Comparison of ENCODE assay signal across 11 mouse cellular contexts in genomic region chr11:105240991-105241390, GRCm38 (mm10). TPM values are rescaled to one million over a fixed set of nuclear protein-coding genes. Genes with fewer than 3 reads are reported as not detected.
DNase-seq lines count a peak whose midpoint lies in the region; ATAC-seq and TF ChIP-seq lines count a peak whose summit lies in the region.
"Had no signal": no experiment of that assay in that cellular context is flagged by ENCODE, and none has a peak within 500 bp of the region (broad histone marks: within the 10 kb centered on the region; RNA-seq: fewer than 3 reads in every experiment).

No protein-coding gene starts in this region.

- H3K9ac ChIP-seq in heart, adult 2 months (ENCODE audit: low read depth, low read length) = no peak overlapping the region
- no peak overlapping the region for H3K9ac ChIP-seq in embryonic facial prominence, embryonic 14.5 days (ENCODE audit: low read depth, low read length)
- H3K9ac ChIP-seq in stomach, postnatal 0 days (ENCODE audit: low read length) = no peak overlapping the region
- H3K9ac ChIP-seq in forebrain, embryonic 11.5 days (ENCODE audit: low read length) = no peak overlapping the region
- H3K9ac ChIP-seq: hindbrain, embryonic 15.5 days; limb, embryonic 15.5 days had no signal

- intact Hi-C loops in heart, adult 2 months (cut with DNase I) = no loop called here

- H3K79me2 ChIP-seq in heart, adult 2 months (replicated peaks; ENCODE audit: control insufficient read depth, insufficient read depth, low read length) = no peaks in the 10 kb centered on the region

- TF ChIP-seq POLR2A in heart, adult 2 months (IDR thresholded peaks at IDR 0.05; ENCODE audit: insufficient read depth, low read depth, low read length) = no peak

- no peak overlapping the region for H3K4me3 ChIP-seq in heart, adult 2 months
- H3K4me3 ChIP-seq in heart, embryonic 10.5 days = no peak overlapping the region
- no peak overlapping the region for H3K4me3 ChIP-seq in embryonic facial prominence, embryonic 14.5 days (ENCODE audit: low read depth, low read length)
- H3K4me3 ChIP-seq in stomach, postnatal 0 days (ENCODE audit: low read depth, low read length) = no peak overlapping the region
- no peak overlapping the region for H3K4me3 ChIP-seq in forebrain, embryonic 11.5 days (ENCODE audit: low read depth, low read length)
- H3K4me3 ChIP-seq: hindbrain, embryonic 15.5 days; limb, embryonic 15.5 days had no signal

- ATAC-seq in embryonic facial prominence, embryonic 14.5 days (ENCODE audit: low read depth) = no peak
- ATAC-seq in stomach, postnatal 0 days (ENCODE audit: low FRiP score, low TSS enrichment) = no peak
- ATAC-seq in forebrain, embryonic 11.5 days (replicated peaks; ENCODE audit: low FRiP score) = no peak

- TF ChIP-seq CTCF in heart, adult 2 months (IDR thresholded peaks at IDR 0.05) = peak; percentile 83
- TF ChIP-seq CTCF in stomach, postnatal 0 days (IDR thresholded peaks at IDR 0.05; ENCODE audit: low read depth) = peak; percentile 75

- no peaks in the 10 kb centered on the region; the same call in 1 of the 2 replicates for H3K4me1 ChIP-seq in heart, adult 2 months (ENCODE audit: control insufficient read depth, insufficient read depth, low read length)
- 0 out of 2 replicates have a peak, but pooled peaks cover 5% of the 10 kb centered on the region for H3K4me1 ChIP-seq in heart, embryonic 10.5 days
- no peaks in the 10 kb centered on the region for H3K4me1 ChIP-seq in embryonic facial prominence, embryonic 14.5 days (ENCODE audit: control insufficient read depth, insufficient read depth, low read length)
- no peaks in the 10 kb centered on the region for H3K4me1 ChIP-seq in stomach, postnatal 0 days (replicated peaks; ENCODE audit: control insufficient read depth, insufficient read depth)
- no peaks in the 10 kb centered on the region for H3K4me1 ChIP-seq in forebrain, embryonic 11.5 days (replicated peaks; ENCODE audit: control insufficient read depth, insufficient read depth, low read length)
- H3K4me1 ChIP-seq: hindbrain, embryonic 15.5 days; limb, embryonic 15.5 days had no signal

- no peak for DNase-seq in heart, adult 2 months
- no peak for DNase-seq in heart, embryonic 10.5 days (ENCODE audit: low spot score)
- DNase-seq in thymus, postnatal 0 days (ENCODE audit: low spot score) = peak; percentile 42
- DNase-seq in thymus, postnatal 25 days = no peak
- DNase-seq in embryonic facial prominence, embryonic 14.5 days (ENCODE audit: low spot score) = peak; percentile 28
- no peak for DNase-seq in stomach, postnatal 0 days (ENCODE audit: low spot score)
- no peak for DNase-seq in cerebellum, postnatal 4 days (ENCODE audit: low spot score in 2 of 2)
- no peak for DNase-seq in forebrain, embryonic 11.5 days (ENCODE audit: low spot score)
- DNase-seq: thymus, postnatal 4 days had no signal

- H3K27me3 ChIP-seq in heart, adult 2 months (ENCODE audit: control insufficient read depth, insufficient read depth, low read length) = no peaks in the 10 kb centered on the region
- H3K27me3 ChIP-seq in heart, embryonic 10.5 days (ENCODE audit: insufficient read depth, poor library complexity, severe bottlenecking) = no peaks in the 10 kb centered on the region
- H3K27me3 ChIP-seq in embryonic facial prominence, embryonic 14.5 days (replicated peaks; ENCODE audit: control insufficient read depth, insufficient read depth, low read length) = no peaks in the 10 kb centered on the region
- no peaks in the 10 kb centered on the region for H3K27me3 ChIP-seq in stomach, postnatal 0 days (ENCODE audit: control insufficient read depth, insufficient read depth, low read length)
- H3K27me3 ChIP-seq in forebrain, embryonic 11.5 days (ENCODE audit: control insufficient read depth, insufficient read depth, low read length) = no peaks in the 10 kb centered on the region
- H3K27me3 ChIP-seq: hindbrain, embryonic 15.5 days; limb, embryonic 15.5 days had no signal

- peaks cover 8% of the 10 kb centered on the region for H3K36me3 ChIP-seq in heart, adult 2 months (ENCODE audit: control insufficient read depth, insufficient read depth, low read length)
- H3K36me3 ChIP-seq in heart, embryonic 10.5 days = peaks cover 45% of the 10 kb centered on the region
- peaks cover 47% of the 10 kb centered on the region for H3K36me3 ChIP-seq in embryonic facial prominence, embryonic 14.5 days (ENCODE audit: control insufficient read depth, insufficient read depth, low read length)
- peaks cover 10% of the 10 kb centered on the region for H3K36me3 ChIP-seq in stomach, postnatal 0 days (ENCODE audit: control insufficient read depth, insufficient read depth, low read length)
- no peaks in the 10 kb centered on the region; the same call in 1 of the 2 replicates for H3K36me3 ChIP-seq in forebrain, embryonic 11.5 days (ENCODE audit: control insufficient read depth, insufficient read depth, low read length)

- no peak overlapping the region for H3K27ac ChIP-seq in heart, adult 2 months
- no peak overlapping the region for H3K27ac ChIP-seq in heart, embryonic 10.5 days
- H3K27ac ChIP-seq in embryonic facial prominence, embryonic 14.5 days (replicated peaks; ENCODE audit: low read depth, low read length) = no peak overlapping the region
- no peak overlapping the region for H3K27ac ChIP-seq in stomach, postnatal 0 days (replicated peaks)
- H3K27ac ChIP-seq in forebrain, embryonic 11.5 days (ENCODE audit: low read depth, low read length) = no peak overlapping the region
- H3K27ac ChIP-seq: hindbrain, embryonic 15.5 days; limb, embryonic 15.5 days had no signal

- H3K4me2 ChIP-seq in embryonic facial prominence, embryonic 14.5 days (ENCODE audit: low read depth, low read length) = no peak overlapping the region
- no peak overlapping the region for H3K4me2 ChIP-seq in stomach, postnatal 0 days (replicated peaks; ENCODE audit: low read depth)
- no peak overlapping the region for H3K4me2 ChIP-seq in forebrain, embryonic 11.5 days (ENCODE audit: low read depth, low read length, severe bottlenecking)
- H3K4me2 ChIP-seq: hindbrain, embryonic 15.5 days; limb, embryonic 15.5 days had no signal

- no peak for TF ChIP-seq EP300 in heart, adult 2 months (IDR thresholded peaks at IDR 0.05; ENCODE audit: insufficient read depth, low read depth, low read length)
- TF ChIP-seq EP300 in stomach, postnatal 0 days (optimal IDR thresholded peaks at IDR 0.05) = no peak

- no peaks in the 10 kb centered on the region for H3K9me3 ChIP-seq in heart, embryonic 10.5 days
- H3K9me3 ChIP-seq in embryonic facial prominence, embryonic 14.5 days (ENCODE audit: control insufficient read depth, low read length) = no peaks in the 10 kb centered on the region
- H3K9me3 ChIP-seq in stomach, postnatal 0 days (ENCODE audit: control insufficient read depth, low read length) = no peaks in the 10 kb centered on the region
- no peaks in the 10 kb centered on the region for H3K9me3 ChIP-seq in forebrain, embryonic 11.5 days (ENCODE audit: control insufficient read depth, low read length)
- H3K9me3 ChIP-seq: hindbrain, embryonic 15.5 days; limb, embryonic 15.5 days had no signal

RNA-seq across cellular contexts. Expression of gene Mrc2, which starts 51.5 kb away (rescaled TPM):
- 10 to 100 TPM; 13.9 to 17.5 TPM for total RNA-seq in heart, adult 2 months (2021)
- 11.2 and 14.5 TPM in 2 replicates for polyA plus RNA-seq in heart, adult 2 months (2012; rRNA removed)
- polyA plus RNA-seq in heart, embryonic 10.5 days (2016; fragmentation: Nextera tagmentation; extraction: Ambion mirVana) = 10.0 and 14.3 TPM in 2 replicates
- polyA plus RNA-seq in thymus, postnatal 0 days (2015; fragmentation: Nextera tagmentation; extraction: Ambion mirVana) = 0.74 and 0.84 TPM in 2 replicates
- 23.9 and 27.3 TPM in 2 replicates for polyA plus RNA-seq in embryonic facial prominence, embryonic 14.5 days (2014; fragmentation: Nextera tagmentation; extraction: Ambion mirVana)
- 2.9 and 3.7 TPM in 2 replicates for polyA plus RNA-seq in stomach, postnatal 0 days (2015; fragmentation: Nextera tagmentation; extraction: Ambion mirVana)
- polyA plus RNA-seq in forebrain, embryonic 11.5 days (2014; fragmentation: Nextera tagmentation; extraction: Ambion mirVana) = 11.4 and 11.9 TPM in 2 replicates

Comparison
In these comparisons a context has a peak if more than half of its experiments do, and no peak if none do; other contexts are left out.
1. DNase-seq: peak in thymus, postnatal 0 days (single experiment) and embryonic facial prominence, embryonic 14.5 days (single experiment); none in heart, adult 2 months (0 of 2), heart, embryonic 10.5 days (single experiment), thymus, postnatal 25 days (single experiment), stomach, postnatal 0 days (single experiment), cerebellum, postnatal 4 days (0 of 2) and forebrain, embryonic 11.5 days (single experiment).